Mouse (Mus musculus): Measurements from ENCODE around the gene Herc6. TPM values are rescaled to one million over a fixed set of nuclear protein-coding genes. Genes with fewer than 3 reads are reported as not detected.

The Herc6 gene
- polyA plus RNA-seq, 1 experiment from 2014 or later, result 2.8 TPM

- Histone ChIP-seq H3K4me3 (no peak overlapping the region), H3K9ac (no peak overlapping the region), H3K4me1 (no peaks in the 10 kb centered on the region), H3K27ac (no peak overlapping the region), H3K36me3 (no peaks in the 10 kb centered on the region), H3K4me2 (no peak overlapping the region), H3K9me3 (no peaks in the 10 kb centered on the region), H3K27me3 (no peaks in the 10 kb centered on the region)
- ATAC-seq (ENCODE audit: insufficient number of reproducible peaks, insufficient read depth, low FRiP score, low TSS enrichment, low read depth), result no peak
- 93% methylated on average over 7 of the region's 7 CpGs for WGBS
Measured at GRCm38 (mm10) chr6:57605546-57606307, 24.9 kb downstream of the Herc6 start.

DNA sequence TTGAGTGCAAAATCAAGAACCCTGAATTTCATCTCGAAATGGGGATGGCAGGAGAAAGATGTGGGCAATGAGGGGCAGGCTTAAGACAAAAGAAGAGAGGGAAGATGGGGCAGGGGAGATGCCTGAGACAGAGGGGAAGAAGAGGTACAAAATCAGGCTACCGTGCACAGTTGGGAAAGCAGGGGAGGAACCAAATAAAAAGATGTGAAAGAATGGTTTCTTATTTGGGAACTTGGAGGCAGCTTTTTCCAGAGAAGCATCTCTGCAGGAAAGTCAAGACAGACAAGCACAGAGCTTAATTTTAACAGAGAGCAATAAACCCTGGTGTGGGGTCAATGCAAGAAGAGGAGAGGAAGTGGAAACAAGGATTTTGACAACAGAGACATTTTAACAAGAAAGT lies 27.2 kb downstream of the Herc6 start:
- Histone ChIP-seq H3K27ac (no peak overlapping the region), H3K36me3 (no peaks in the 10 kb centered on the region), H3K4me1 (no peaks in the 10 kb centered on the region), H3K9me3 (no peaks in the 10 kb centered on the region), H3K9ac (no peak overlapping the region), H3K4me2 (no peak overlapping the region), H3K4me3 (no peak overlapping the region), H3K27me3 (no peaks in the 10 kb centered on the region)
- no peak for ATAC-seq (ENCODE audit: insufficient number of reproducible peaks, insufficient read depth, low FRiP score, low TSS enrichment, low read depth)
- 77% methylated on average over 2 of the region's 2 CpGs for WGBS

- H3K4me2 ChIP-seq, result no peak overlapping the region
- H3K9ac ChIP-seq, result no peak overlapping the region
- 55% methylated on average over 2 of the region's 2 CpGs for WGBS
- no peak overlapping the region for H3K4me3 ChIP-seq
- ATAC-seq (ENCODE audit: insufficient number of reproducible peaks, insufficient read depth, low FRiP score, low TSS enrichment, low read depth), result no peak
- H3K36me3 ChIP-seq, result no peaks in the 10 kb centered on the region
- no peak overlapping the region for H3K27ac ChIP-seq
- H3K9me3 ChIP-seq, result no peaks in the 10 kb centered on the region
- H3K27me3 ChIP-seq, result no peaks in the 10 kb centered on the region
- H3K4me1 ChIP-seq, result no peaks in the 10 kb centered on the region
Measured at GRCm38 (mm10) chr6:57609631-57610030, 28.8 kb downstream of the Herc6 start.

DNA sequence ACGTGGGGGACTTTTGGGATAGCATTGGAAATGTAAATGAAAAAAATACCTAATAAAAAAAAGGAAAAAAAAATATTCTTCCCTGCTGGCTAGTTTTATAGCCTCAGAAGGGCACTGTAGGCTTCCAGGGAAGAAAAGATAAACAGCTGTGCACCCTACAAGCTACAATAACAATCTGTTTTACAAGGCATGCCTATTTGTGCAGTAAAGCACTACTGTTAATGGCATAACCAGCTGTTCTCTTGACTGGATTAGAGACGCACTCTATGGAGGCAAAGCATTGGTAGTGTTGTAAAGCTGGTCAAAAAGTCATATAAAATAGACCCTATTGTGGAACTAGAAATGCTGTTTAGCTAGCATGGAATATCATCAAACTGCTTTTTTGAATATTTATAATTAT lies 35.0 kb downstream of the Herc6 start:
- H3K36me3 ChIP-seq, result no peaks in the 10 kb centered on the region
- H3K27me3 ChIP-seq, result no peaks in the 10 kb centered on the region
- H3K4me1 ChIP-seq, result no peaks in the 10 kb centered on the region
- H3K9me3 ChIP-seq, result no peaks in the 10 kb centered on the region
- ATAC-seq (ENCODE audit: insufficient number of reproducible peaks, insufficient read depth, low FRiP score, low TSS enrichment, low read depth), result no peak
- 87% methylated on average over 2 of the region's 2 CpGs for WGBS
- H3K27ac ChIP-seq, result no peak overlapping the region
- no peak overlapping the region for H3K9ac ChIP-seq
- no peak overlapping the region for H3K4me2 ChIP-seq
- H3K4me3 ChIP-seq, result no peak overlapping the region

- H3K36me3 ChIP-seq, result no peaks in the 10 kb centered on the region
- no peak overlapping the region for H3K4me3 ChIP-seq
Measured at GRCm38 (mm10) chr6:57639531-57639930, 58.7 kb downstream of the Herc6 start.

GRCm38 (mm10) chr6:57641789-57642188 lies 61.0 kb downstream of the Herc6 start:
- H3K27ac ChIP-seq, result no peak overlapping the region
- H3K4me1 ChIP-seq, result peaks cover 3% of the 10 kb centered on the region; the same call in 1 of the 2 replicates
- peak overlapping the region; percentile 19; the same call in 1 of the 2 replicates for H3K4me2 ChIP-seq
- no peaks in the 10 kb centered on the region for H3K27me3 ChIP-seq
- 11% methylated on average over 4 of the region's 4 CpGs for WGBS
- H3K9ac ChIP-seq, result no peak overlapping the region
- H3K36me3 ChIP-seq, result no peaks in the 10 kb centered on the region
- H3K4me3 ChIP-seq, result no peak overlapping the region
- no peaks in the 10 kb centered on the region for H3K9me3 ChIP-seq
- peak; percentile 87 for ATAC-seq (ENCODE audit: insufficient number of reproducible peaks, insufficient read depth, low FRiP score, low TSS enrichment, low read depth)

More at GRCm38 (mm10) chr6:57639531-57639930, 58.7 kb downstream of the Herc6 start:
- WGBS, result 56% methylated on average over 1 of the region's 1 CpGs
- Histone ChIP-seq H3K27me3 (no peaks in the 10 kb centered on the region), H3K4me2 (no peak overlapping the region), H3K9me3 (no peaks in the 10 kb centered on the region), H3K4me1 (peaks cover 3% of the 10 kb centered on the region; the same call in 1 of the 2 replicates), H3K27ac (no peak overlapping the region), H3K9ac (no peak overlapping the region)
- no peak for ATAC-seq (ENCODE audit: insufficient number of reproducible peaks, insufficient read depth, low FRiP score, low TSS enrichment, low read depth)

- Histone ChIP-seq H3K9ac (no peak overlapping the region), H3K4me1 (no peaks in the 10 kb centered on the region), H3K27ac (no peak overlapping the region), H3K27me3 (no peaks in the 10 kb centered on the region), H3K9me3 (no peaks in the 10 kb centered on the region), H3K4me2 (no peak overlapping the region), H3K36me3 (no peaks in the 10 kb centered on the region), H3K4me3 (no peak overlapping the region)
- ATAC-seq (ENCODE audit: insufficient number of reproducible peaks, insufficient read depth, low FRiP score, low TSS enrichment, low read depth), result no peak
- 59% methylated on average over 1 of the region's 1 CpGs for WGBS
Measured at GRCm38 (mm10) chr6:57647256-57647655, 66.5 kb downstream of the Herc6 start.

DNA sequence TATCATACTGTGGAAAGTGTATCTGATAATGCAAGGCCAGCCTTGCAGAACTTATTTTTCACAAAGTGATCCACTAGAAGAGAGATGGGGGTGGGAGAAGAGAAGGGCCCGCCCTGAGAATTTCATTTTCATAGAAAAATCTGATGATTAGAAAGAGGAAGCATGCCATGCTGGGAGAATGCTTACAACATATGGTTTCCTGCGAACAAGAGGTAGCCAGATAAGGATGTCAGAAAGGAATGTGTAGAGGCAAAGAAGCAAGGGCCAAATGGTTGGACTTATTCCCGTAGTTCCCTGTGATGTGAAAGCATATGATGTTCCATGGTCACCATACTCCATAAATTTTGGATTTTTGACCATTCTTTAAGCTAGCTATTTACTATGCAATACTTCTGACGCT lies 80.5 kb downstream of the Herc6 start:
- no peak overlapping the region for H3K4me3 ChIP-seq
- H3K4me2 ChIP-seq, result no peak overlapping the region
- no peaks in the 10 kb centered on the region for H3K4me1 ChIP-seq
- no peak for ATAC-seq (ENCODE audit: insufficient number of reproducible peaks, insufficient read depth, low FRiP score, low TSS enrichment, low read depth)
- no peaks in the 10 kb centered on the region for H3K9me3 ChIP-seq
- no peak overlapping the region for H3K9ac ChIP-seq
- no peaks in the 10 kb centered on the region for H3K27me3 ChIP-seq
- no peak overlapping the region for H3K27ac ChIP-seq
- no peaks in the 10 kb centered on the region for H3K36me3 ChIP-seq
- 84% methylated on average over 4 of the region's 4 CpGs for WGBS

DNA sequence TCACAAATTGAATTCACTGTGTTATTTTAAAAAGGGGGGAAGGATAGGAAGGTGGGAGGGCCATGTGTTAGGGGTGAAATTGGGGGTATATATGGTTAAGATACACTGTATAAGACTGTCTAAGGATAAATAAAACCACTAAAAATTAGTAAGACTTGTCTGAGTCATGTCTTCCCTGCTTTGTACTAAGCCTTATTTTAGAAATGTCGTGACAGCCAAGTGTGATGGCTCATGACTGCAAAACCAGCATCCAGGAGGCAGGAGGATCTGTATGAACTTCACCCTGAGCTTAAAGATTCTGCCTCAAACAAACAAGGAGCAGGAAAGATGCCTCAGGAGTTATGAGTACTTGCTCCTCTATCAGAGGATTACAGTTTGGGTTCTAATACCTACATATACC lies 103.4 kb downstream of the Herc6 start:
- 97% methylated on average over 1 of the region's 1 CpGs for WGBS

DNA sequence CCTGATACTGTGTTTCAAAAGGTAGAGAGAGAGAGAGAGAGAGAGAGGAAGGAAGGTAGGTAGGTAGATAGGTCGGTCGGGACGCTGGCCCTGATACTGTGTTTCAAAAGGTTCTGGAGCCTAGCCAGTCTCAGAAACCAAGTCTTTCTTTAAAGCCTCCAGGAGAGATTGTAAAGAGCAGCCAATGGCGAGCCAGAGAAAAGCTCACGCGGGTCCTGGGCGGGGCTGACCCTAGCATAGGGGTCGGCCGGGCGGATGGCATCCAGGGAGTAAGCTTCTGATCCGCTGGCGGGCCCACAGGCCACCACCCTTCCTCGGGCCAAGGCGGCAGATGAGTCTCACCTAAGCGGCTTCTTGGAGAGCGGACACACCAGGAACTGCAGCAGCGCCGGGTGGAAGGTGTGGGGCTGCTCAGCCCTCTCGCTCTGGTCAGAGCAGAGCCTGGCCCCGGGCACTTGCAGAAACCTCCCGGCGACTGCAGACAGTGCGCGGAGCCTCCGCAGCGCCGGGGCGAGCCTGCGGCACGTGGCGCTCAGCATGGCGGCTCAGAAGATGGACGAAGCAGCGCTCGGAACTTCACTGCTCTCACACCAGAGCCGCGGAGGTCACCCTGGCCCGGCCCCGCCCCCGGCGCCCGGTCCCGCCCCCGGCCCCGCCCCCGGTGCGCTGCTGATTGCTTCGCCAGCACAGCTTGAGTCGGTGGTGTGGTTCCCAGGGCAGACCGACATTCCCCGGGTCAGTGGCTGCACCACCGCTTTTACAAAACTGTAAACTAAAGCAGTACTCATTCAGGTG lies 110.9 kb downstream of the Herc6 start, which contains the start of gene Pyurf:
Gene Pyurf (minus strand): TSS at position 612 of the 795 bp plus-strand sequence.
- Histone ChIP-seq H3K4me3 (peak within 1 kb of the TSS; percentile 88), H3K36me3 (peaks cover 21% of the 10 kb centered on the region), H3K4me2 (peak within 1 kb of the TSS; percentile 62), H3K4me1 (no peaks in the 10 kb centered on the region), H3K27ac (peak within 1 kb of the TSS; percentile 93), H3K9ac (peak within 1 kb of the TSS; percentile 83), H3K9me3 (no peaks in the 10 kb centered on the region), H3K27me3 (no peaks in the 10 kb centered on the region)
- WGBS, result under 1% methylated on average over 48 of the region's 52 CpGs
- ATAC-seq (ENCODE audit: insufficient number of reproducible peaks, insufficient read depth, low FRiP score, low TSS enrichment, low read depth), result peak; percentile 97

More for the DNA sequence above, 103.4 kb downstream of the Herc6 start:
- H3K27me3 ChIP-seq, result no peaks in the 10 kb centered on the region
- H3K36me3 ChIP-seq, result peaks cover 26% of the 10 kb centered on the region
- H3K27ac ChIP-seq, result no peak overlapping the region
- ATAC-seq (ENCODE audit: insufficient number of reproducible peaks, insufficient read depth, low FRiP score, low TSS enrichment, low read depth), result no peak
- no peak overlapping the region for H3K9ac ChIP-seq
- H3K4me3 ChIP-seq, result no peak overlapping the region
- no peak overlapping the region for H3K4me2 ChIP-seq
- no peaks in the 10 kb centered on the region for H3K9me3 ChIP-seq
- H3K4me1 ChIP-seq, result no peaks in the 10 kb centered on the region

- Histone ChIP-seq H3K9me3 (no peaks in the 10 kb centered on the region), H3K36me3 (peaks cover 9% of the 10 kb centered on the region; the same call in 1 of the 2 replicates), H3K27ac (no peak overlapping the region), H3K9ac (no peak overlapping the region), H3K27me3 (no peaks in the 10 kb centered on the region), H3K4me1 (no peaks in the 10 kb centered on the region), H3K4me3 (no peak overlapping the region), H3K4me2 (no peak overlapping the region)
- ATAC-seq (ENCODE audit: insufficient number of reproducible peaks, insufficient read depth, low FRiP score, low TSS enrichment, low read depth), result no peak
- 82% methylated on average over 3 of the region's 3 CpGs for WGBS
Measured at GRCm38 (mm10) chr6:57693116-57693515, 112.3 kb downstream of the Herc6 start.
